Mouse (Mus musculus): Measurements from ENCODE around the gene Akr1c19. TPM values are rescaled to one million over a fixed set of nuclear protein-coding genes. Genes with fewer than 3 reads are reported as not detected.
"Not testable (repeated sequence)": the region's sequence is repeated elsewhere in the genome, so short reads cannot be mapped to it uniquely, and the experiment has no call there.

Akr1c19 gene
- polyA plus RNA-seq, 1 experiment from 2014 or later = 8.4 TPM

GRCm38 (mm10) chr13:4211560-4212299 lies 16.8 kb upstream of the Akr1c19 start:
- Histone ChIP-seq H3K9me3 (replicated peaks; ENCODE audit: control insufficient read depth, low read length, poor library complexity, severe bottlenecking) (no peaks in the 10 kb centered on the region), H3K4me2 (ENCODE audit: low read length) (no peak overlapping the region), H3K36me3 (ENCODE audit: control insufficient read depth, insufficient read depth, low read length) (no peaks in the 10 kb centered on the region), H3K9ac (ENCODE audit: low read depth, low read length) (no peak overlapping the region), H3K27ac (ENCODE audit: low read length) (no peak overlapping the region), H3K27me3 (ENCODE audit: control insufficient read depth, insufficient read depth, low read depth, low read length) (no peaks in the 10 kb centered on the region), H3K4me3 (ENCODE audit: low read depth, low read length) (no peak overlapping the region), H3K4me1 (ENCODE audit: control insufficient read depth, insufficient read depth, low read length) (no peaks in the 10 kb centered on the region)
- WGBS = 52% methylated on average over 19 of the region's 20 CpGs
- no peak for ATAC-seq

DNA sequence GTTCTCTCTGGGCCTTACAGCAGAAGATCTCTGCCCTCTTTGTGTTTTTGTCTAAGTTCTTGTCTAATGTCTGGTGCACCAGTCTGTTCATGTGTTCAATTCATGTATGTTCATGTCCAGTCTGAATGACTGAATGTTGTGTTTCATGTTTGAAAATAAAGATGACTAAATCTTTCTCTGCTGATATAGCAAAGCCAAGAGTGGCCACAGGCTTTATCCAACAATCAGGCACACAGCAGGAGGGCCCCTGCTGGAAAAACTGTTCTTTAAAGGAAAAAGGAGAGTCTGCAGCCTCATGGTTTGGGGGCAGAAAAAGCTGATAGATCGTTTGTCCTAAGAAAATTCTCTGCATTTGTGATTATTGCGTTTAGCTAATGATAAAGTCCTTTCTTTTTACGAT lies 16.2 kb upstream of the Akr1c19 start:
- H3K4me2 ChIP-seq (ENCODE audit: low read length) = no peak overlapping the region
- no peaks in the 10 kb centered on the region for H3K36me3 ChIP-seq (ENCODE audit: control insufficient read depth, insufficient read depth, low read length)
- no peaks in the 10 kb centered on the region for H3K9me3 ChIP-seq (replicated peaks; ENCODE audit: control insufficient read depth, low read length, poor library complexity, severe bottlenecking)
- H3K4me3 ChIP-seq (ENCODE audit: low read depth, low read length) = no peak overlapping the region
- ATAC-seq = no peak
- WGBS = 57% methylated on average over 3 of the region's 3 CpGs
- H3K27me3 ChIP-seq (ENCODE audit: control insufficient read depth, insufficient read depth, low read depth, low read length) = no peaks in the 10 kb centered on the region
- H3K27ac ChIP-seq (ENCODE audit: low read length) = no peak overlapping the region
- no peak overlapping the region for H3K9ac ChIP-seq (ENCODE audit: low read depth, low read length)
- H3K4me1 ChIP-seq (ENCODE audit: control insufficient read depth, insufficient read depth, low read length) = no peaks in the 10 kb centered on the region

DNA sequence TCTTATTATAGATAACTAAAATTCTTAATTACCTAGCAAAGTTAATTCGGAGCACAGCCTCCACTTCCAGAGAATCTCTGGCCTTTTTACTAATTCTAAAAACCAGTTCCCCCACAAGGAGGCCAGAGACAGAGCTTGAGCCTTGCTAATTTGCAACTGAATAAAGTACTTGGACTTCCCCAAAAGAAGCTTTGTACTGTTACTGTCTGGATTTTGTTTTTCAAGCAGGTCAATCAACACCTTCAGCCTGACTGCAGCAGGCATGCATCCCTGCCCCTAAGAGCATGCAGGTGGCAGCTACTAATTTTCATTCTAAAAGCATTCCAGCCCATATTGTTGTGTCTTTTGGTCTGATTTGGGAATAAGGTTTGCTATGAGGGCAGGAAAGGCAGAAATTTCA lies 13.0 kb upstream of the Akr1c19 start:
- WGBS = 75% methylated on average over 1 of the region's 1 CpGs
- not testable (repeated sequence) for H3K9me3 ChIP-seq (replicated peaks; ENCODE audit: control insufficient read depth, low read length, poor library complexity, severe bottlenecking); H3K4me3 ChIP-seq (ENCODE audit: low read depth, low read length); H3K4me2 ChIP-seq (ENCODE audit: low read length); H3K27me3 ChIP-seq (ENCODE audit: control insufficient read depth, insufficient read depth, low read depth, low read length); ATAC-seq; H3K9ac ChIP-seq (ENCODE audit: low read depth, low read length); H3K27ac ChIP-seq (ENCODE audit: low read length); H3K4me1 ChIP-seq (ENCODE audit: control insufficient read depth, insufficient read depth, low read length); H3K36me3 ChIP-seq (ENCODE audit: control insufficient read depth, insufficient read depth, low read length)

DNA sequence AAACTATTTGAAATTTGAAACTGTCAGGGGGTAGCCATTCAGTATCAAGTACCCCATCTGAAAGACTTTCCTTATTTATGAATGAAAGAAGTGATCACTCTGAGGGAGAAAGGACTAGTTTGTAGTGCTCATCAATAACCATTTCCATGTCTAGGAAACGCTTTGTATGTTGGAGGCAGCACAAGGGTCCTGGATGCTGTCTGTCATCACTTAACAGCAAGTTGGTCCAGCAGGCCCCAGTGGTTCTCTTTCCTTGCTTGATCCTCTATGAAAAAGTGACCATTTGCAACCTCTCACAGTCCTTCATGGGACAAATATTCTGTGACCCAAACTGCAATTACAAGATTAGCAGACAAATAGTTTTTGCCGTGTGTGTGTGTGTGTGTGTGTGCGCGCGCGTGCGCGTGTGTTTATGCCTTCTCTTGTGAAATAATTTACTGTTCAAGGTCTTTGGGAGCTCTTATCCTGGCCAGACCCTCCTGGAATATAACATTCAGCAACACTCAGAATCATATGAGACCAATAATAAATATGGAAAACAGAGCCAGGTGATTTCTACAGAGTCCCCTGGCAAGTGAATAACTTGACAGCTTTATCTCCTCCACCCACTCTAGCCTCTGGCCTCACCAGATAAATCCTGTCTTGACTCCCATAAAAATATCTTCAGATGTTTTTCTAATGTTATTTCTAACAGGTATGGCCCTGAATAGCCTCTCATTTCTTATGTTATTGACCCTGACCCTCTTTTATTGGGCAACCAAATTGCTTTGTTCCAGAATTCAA lies 2.5 kb downstream of the Akr1c19 start:
- H3K4me1 ChIP-seq (ENCODE audit: control insufficient read depth, insufficient read depth, low read length) = no peaks in the 10 kb centered on the region
- H3K9me3 ChIP-seq (replicated peaks; ENCODE audit: control insufficient read depth, low read length, poor library complexity, severe bottlenecking) = no peaks in the 10 kb centered on the region
- no peaks in the 10 kb centered on the region for H3K27me3 ChIP-seq (ENCODE audit: control insufficient read depth, insufficient read depth, low read depth, low read length)
- no peak overlapping the region for H3K9ac ChIP-seq (ENCODE audit: low read depth, low read length)
- whole genome bisulfite sequencing = 95% methylated on average over 8 of the region's 8 CpGs
- no peaks in the 10 kb centered on the region for H3K36me3 ChIP-seq (ENCODE audit: control insufficient read depth, insufficient read depth, low read length)
- H3K4me3 ChIP-seq (ENCODE audit: low read depth, low read length) = no peak overlapping the region
- ATAC-seq = no peak
- H3K4me2 ChIP-seq (ENCODE audit: low read length) = no peak overlapping the region
- H3K27ac ChIP-seq (ENCODE audit: low read length) = no peak overlapping the region

- Histone ChIP-seq H3K27me3 (ENCODE audit: control insufficient read depth, insufficient read depth, low read depth, low read length) (no peaks in the 10 kb centered on the region), H3K9me3 (replicated peaks; ENCODE audit: control insufficient read depth, low read length, poor library complexity, severe bottlenecking) (no peaks in the 10 kb centered on the region), H3K27ac (ENCODE audit: low read length) (no peak overlapping the region), H3K9ac (ENCODE audit: low read depth, low read length) (no peak overlapping the region), H3K4me1 (ENCODE audit: control insufficient read depth, insufficient read depth, low read length) (no peaks in the 10 kb centered on the region), H3K4me2 (ENCODE audit: low read length) (no peak overlapping the region), H3K4me3 (ENCODE audit: low read depth, low read length) (no peak overlapping the region), H3K36me3 (ENCODE audit: control insufficient read depth, insufficient read depth, low read length) (no peaks in the 10 kb centered on the region)
- no peak for ATAC-seq
- 94% methylated on average over 1 of the region's 1 CpGs for WGBS
Measured at GRCm38 (mm10) chr13:4233135-4233534, 4.6 kb downstream of the Akr1c19 start.

DNA sequence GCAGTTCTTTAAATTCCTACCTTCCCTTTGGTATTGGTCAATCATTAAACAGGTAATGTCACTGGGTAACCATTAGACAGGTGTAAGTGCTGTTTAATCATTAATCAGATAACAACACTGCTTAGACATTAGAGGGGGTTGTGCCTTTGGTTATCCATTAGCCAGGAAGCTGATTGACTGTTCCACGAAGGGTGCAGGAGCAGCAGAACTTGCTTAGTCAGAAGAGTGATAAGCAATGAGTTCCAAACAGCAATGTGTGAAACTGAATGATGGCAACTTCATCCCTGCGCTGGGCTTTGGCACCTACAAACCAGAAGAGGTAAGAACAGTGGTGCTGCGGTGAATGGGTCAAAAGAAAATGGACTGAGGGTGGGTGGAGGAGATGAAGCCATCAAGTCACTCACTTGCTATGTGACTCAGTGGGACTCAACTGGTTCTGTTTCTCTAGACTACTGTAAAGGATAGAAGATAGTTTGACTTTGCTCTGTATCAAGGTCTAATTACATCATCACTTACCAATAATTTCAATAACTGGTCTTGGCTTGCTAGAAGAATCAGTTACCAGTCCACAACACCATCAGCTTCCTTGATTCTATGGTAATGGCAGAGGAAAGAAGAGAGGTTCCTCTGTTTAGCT lies 5.2 kb downstream of the Akr1c19 start:
- no peaks in the 10 kb centered on the region for H3K9me3 ChIP-seq (replicated peaks; ENCODE audit: control insufficient read depth, low read length, poor library complexity, severe bottlenecking)
- H3K4me3 ChIP-seq (ENCODE audit: low read depth, low read length) = no peak overlapping the region
- no peak overlapping the region for H3K4me2 ChIP-seq (ENCODE audit: low read length)
- no peak overlapping the region for H3K27ac ChIP-seq (ENCODE audit: low read length)
- 83% methylated on average over 3 of the region's 3 CpGs for WGBS
- no peak for ATAC-seq
- no peaks in the 10 kb centered on the region for H3K36me3 ChIP-seq (ENCODE audit: control insufficient read depth, insufficient read depth, low read length)
- no peaks in the 10 kb centered on the region for H3K4me1 ChIP-seq (ENCODE audit: control insufficient read depth, insufficient read depth, low read length)
- no peaks in the 10 kb centered on the region for H3K27me3 ChIP-seq (ENCODE audit: control insufficient read depth, insufficient read depth, low read depth, low read length)
- H3K9ac ChIP-seq (ENCODE audit: low read depth, low read length) = no peak overlapping the region

DNA sequence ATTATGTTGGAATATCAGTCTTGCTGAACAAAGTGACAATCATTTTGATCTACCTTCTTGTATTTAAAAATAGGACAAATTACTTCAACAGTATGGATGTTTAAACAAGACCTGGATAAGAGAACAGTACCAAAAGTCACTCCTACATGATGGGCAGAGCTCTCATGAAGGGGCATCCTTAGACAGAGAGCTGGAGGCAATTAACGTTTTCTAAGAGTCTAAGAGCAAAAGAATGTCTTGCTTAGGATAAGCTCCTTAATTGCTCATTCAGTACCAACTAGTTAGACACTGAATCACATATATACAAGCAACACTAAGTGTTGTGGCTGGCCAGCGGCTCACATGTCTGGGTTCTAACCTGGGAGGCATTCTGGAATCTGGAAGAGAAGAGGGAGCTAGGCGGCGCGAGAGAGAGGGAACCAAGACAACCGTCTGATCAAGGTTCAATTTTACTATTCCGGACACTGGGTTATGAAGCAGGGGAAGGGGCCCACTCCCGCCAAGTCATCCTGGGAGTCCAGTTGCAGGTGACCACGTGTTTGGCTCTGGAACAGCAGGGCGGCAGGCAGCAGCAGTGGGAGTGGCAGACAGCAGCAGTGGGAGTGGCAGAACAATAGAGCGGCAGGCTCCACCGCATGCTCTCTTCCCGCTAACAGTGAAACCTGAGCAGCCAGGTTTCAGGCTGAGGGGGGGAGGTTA lies 16.5 kb downstream of the Akr1c19 start:
- 3% methylated on average over 13 of the region's 13 CpGs for WGBS
- Histone ChIP-seq H3K4me1 (ENCODE audit: control insufficient read depth, insufficient read depth, low read length) (no peaks in the 10 kb centered on the region), H3K9me3 (replicated peaks; ENCODE audit: control insufficient read depth, low read length, poor library complexity, severe bottlenecking) (no peaks in the 10 kb centered on the region), H3K27me3 (ENCODE audit: control insufficient read depth, insufficient read depth, low read depth, low read length) (no peaks in the 10 kb centered on the region), H3K9ac (ENCODE audit: low read depth, low read length) (peak overlapping the region; percentile 69), H3K36me3 (ENCODE audit: control insufficient read depth, insufficient read depth, low read length) (no peaks in the 10 kb centered on the region), H3K27ac (ENCODE audit: low read length) (peak overlapping the region; percentile 53), H3K4me3 (ENCODE audit: low read depth, low read length) (peak overlapping the region; percentile 44), H3K4me2 (ENCODE audit: low read length) (peak overlapping the region; percentile 62)
- ATAC-seq = peak; percentile 98

GRCm38 (mm10) chr13:4249347-4249746 lies 20.8 kb downstream of the Akr1c19 start:
- no peaks in the 10 kb centered on the region for H3K27me3 ChIP-seq (ENCODE audit: control insufficient read depth, insufficient read depth, low read depth, low read length)
- ATAC-seq = no peak
- no peak overlapping the region for H3K4me2 ChIP-seq (ENCODE audit: low read length)
- H3K4me3 ChIP-seq (ENCODE audit: low read depth, low read length) = no peak overlapping the region
- no peaks in the 10 kb centered on the region for H3K9me3 ChIP-seq (replicated peaks; ENCODE audit: control insufficient read depth, low read length, poor library complexity, severe bottlenecking)
- no peaks in the 10 kb centered on the region for H3K36me3 ChIP-seq (ENCODE audit: control insufficient read depth, insufficient read depth, low read length)
- 52% methylated on average over 3 of the region's 3 CpGs for WGBS
- no peak overlapping the region for H3K9ac ChIP-seq (ENCODE audit: low read depth, low read length)
- no peaks in the 10 kb centered on the region for H3K4me1 ChIP-seq (ENCODE audit: control insufficient read depth, insufficient read depth, low read length)
- no peak overlapping the region for H3K27ac ChIP-seq (ENCODE audit: low read length)

All from midbrain, embryonic 16.5 days (tissue).